Mouse (Mus musculus) thymus, postnatal 36 days (tissue): Measurements from ENCODE around the gene Klrb1a.
"Not testable (repeated sequence)": the region's sequence is repeated elsewhere in the genome, so short reads cannot be mapped to it uniquely, and the experiment has no call there.

Experiments
- DNase-seq, 2 experiments: peaks; one replicate each; pipeline ENCODE4 v3.0.0; 2022; ENCODE audit warnings: mixed read lengths in 2 of 2

The Klrb1a gene

DNA sequence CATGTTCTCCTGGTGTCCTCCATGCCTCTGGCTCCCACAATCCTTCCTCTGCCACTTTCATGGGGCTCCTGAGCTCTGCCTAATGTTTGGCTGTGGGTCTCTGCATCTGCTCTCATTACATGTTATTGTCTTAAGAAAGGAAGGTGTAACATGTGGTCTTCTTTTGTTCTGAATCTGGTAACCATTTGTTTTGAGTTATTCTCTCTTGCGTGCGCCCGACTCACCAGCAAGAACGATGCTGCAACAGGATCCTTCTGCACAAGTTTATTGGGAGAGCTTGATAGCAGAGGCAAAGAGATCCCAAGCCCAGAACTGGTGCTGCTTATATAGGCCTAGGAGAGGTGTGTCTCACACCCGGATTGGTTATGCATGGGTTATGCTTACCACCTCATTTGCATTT lies at the start of gene Klrb1a:
Gene Klrb1a, minus strand, starts transcription at position 101 of the 400 bp plus-strand sequence.
- DNase-seq, result not testable (repeated sequence)

DNA sequence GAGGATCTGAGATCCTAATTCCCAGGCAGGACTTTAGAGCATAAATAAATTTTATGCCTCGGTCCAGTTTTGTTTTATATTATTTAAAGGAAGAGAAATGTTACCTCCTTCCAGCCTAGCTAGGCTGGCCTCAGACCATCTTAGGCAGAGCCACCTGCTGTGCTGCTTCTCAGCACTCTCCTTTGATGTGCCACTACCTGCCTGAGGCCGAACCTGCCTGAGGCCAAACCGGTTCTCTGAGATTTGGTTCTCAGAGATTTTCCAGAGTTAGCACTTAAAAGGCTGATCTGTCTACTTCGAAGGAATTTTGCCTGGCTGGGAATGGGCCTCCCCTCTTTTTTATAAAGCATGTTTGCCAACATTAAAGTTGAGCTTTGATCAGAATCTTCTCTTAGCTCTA lies 46.6 kb upstream of the Klrb1a start:
- DNase-seq, result no peak

DNA sequence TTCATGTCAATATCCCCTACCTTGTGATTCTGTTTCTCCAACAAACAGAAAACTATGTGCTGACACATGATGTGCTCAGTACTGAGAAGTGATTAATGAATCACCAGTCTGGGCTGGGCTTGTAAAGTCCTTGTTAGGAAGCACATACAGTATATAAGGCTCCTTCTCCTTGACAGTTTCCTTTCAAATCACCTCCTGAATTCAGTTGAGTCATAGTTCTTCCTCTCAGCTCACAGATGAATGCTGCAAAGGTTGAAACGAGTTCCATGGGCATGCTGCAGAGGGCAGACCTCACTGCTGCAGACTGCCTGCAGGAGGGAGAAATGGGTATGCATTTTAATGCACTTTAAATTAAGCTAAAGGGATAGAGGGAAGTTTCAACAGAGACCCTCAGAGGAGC lies 38.9 kb upstream of the Klrb1a start, which contains the start of gene Clec2h:
Gene Clec2h, plus strand, starts transcription at position 180 of the 400 bp plus-strand sequence.
- DNase-seq, result no peak

DNA sequence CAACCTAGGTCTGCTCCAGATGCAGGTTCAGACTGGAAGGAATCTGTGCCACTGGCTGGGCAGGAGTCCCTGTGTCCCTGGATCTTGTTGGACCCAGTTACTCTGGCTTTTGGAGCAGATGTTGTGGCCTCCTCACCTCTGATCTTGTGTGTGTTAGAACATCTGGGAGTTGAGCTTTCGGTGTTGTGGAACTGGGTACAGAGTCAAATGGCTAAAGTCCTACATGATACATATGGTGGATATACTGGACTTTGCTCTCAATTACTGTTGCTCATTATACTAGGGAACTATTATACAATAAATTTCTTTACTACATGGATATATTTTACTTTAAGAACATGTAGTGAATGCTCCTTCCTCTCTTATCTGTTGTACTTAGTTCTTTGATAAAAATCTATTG lies 37.9 kb upstream of the Klrb1a start:
- DNase-seq, result no peak

DNA sequence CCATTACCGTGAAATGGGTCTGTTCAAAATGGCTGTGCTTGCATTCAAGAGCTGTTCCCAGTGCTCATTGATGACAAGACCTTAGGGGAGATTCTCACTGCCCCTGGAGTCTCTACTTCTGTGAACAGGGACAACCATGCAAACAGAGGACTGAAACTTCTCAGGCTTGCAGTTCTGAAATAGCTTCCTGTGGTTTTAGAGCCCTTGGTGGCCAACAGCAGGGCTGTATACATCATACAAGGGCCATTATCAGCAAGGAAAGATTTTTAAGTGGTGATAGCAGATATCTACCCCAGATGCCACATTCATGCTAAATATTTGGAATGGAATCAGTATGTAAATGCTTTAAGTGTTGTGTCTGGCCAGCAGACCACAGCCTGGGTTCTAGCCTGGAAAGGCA lies 29.6 kb upstream of the Klrb1a start:
- no peak for DNase-seq

DNA sequence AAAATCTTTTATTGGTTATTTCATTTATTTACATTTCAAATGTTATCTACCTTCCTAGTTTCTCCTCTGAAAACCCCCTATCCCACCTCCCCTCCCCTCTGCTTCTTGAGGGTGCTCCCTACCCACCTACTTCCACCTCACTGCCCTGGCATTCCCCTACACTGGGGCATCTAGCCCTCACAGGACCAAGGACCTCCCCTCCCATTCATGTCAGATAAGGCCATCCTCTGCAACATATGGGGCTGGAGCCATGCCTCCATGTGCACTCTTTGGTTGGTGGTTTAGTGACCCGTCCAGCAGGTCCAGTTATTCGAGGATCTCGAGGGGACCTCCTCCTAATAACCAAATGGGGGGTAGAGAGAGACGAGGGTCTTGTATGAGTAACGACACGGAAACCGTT lies 27.5 kb upstream of the Klrb1a start:
- not testable (repeated sequence) for DNase-seq

DNA sequence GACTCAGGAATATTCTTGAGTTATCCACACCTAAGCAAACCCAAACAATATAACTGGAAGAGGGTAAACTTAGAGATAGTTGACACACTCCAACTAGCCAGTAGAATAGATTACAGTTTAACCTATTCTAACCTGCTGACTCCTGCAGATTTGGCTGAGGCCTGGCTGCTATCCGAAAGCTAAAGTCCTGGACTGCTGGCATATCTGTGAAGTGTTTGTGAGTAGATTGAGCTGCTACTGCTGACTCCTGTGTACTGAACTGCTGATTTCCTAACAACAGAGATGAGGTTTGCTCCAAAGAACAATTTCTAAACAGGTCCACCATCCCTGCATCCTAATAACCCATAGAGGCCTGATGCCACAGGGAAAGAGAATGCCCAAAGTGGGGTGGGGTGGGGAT lies 26.9 kb upstream of the Klrb1a start:
- no peak for DNase-seq

DNA sequence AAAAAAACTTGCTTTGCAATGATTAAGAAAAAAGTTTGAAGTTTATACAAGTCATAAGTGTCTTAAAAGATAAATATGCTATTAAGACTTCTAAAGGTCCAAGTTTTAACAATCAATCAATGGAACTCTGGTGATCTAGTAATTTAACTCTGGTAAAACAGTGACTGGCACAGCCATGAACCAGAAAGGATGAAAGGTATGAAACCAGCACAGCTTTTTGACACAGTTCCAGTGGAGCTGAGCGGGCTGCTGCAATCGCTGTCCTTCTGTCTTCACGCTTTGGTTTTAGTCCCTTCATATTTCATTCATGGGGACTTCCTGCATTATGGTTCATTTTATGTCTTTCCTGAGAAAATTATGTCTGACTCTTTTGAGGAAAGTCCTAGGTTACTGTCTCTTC lies 26.3 kb upstream of the Klrb1a start:
- no peak for DNase-seq

DNA sequence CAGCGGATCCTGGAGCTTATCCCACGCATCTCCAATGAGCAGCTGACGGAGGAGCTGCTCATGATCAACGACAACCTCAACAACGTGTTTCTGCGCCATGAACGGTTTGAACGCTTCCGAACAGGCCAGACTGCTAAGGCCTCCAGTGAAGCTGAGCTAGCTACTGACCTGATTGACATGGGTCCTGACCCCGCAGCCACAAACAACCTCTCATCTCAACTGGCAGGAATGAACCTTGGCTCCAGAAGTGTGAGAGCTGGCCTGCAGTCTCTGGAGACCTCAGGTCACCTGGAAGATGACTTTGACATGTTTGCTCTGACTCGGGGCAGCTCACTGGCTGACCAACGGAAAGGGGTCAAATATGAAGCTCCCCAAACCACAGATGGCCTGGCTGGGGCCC lies 22.4 kb upstream of the Klrb1a start:
- not testable (repeated sequence) for DNase-seq

DNA sequence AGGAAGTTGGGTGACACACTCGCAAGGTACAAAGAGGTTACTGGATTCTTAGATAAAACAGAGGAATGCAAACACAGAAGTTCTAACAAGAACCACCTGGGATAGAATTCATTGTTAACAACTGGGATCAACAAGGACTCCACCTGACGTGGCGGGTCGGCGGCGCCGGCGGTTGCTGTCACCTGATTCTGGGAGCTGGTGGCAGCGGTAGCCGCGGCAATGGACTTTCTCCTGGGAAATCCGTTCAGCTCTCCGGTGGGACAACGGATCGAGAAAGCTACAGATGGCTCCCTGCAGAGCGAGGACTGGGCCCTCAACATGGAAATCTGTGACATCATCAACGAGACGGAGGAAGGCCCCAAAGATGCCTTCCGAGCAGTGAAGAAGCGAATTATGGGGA lies 21.4 kb upstream of the Klrb1a start:
- not testable (repeated sequence) for DNase-seq

DNA sequence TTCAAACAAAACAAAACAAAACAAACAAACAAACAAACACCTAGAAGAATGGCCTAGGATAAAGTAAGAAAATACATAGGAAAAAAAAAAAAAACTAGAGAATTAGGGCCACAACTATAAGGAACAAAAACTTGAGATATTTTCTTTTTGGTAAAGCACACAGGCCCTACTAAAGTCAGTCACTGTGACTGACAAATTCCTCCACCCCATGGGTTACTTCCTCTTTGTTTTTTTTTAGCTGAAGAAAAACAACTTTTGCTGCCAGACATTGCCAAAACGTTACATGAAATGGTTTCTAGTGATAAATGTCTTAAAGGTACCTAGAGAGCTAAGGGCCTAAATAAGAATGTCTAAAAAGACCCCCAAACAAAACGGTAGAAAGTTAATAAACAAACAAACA lies 20.7 kb upstream of the Klrb1a start:
- DNase-seq, result no peak

DNA sequence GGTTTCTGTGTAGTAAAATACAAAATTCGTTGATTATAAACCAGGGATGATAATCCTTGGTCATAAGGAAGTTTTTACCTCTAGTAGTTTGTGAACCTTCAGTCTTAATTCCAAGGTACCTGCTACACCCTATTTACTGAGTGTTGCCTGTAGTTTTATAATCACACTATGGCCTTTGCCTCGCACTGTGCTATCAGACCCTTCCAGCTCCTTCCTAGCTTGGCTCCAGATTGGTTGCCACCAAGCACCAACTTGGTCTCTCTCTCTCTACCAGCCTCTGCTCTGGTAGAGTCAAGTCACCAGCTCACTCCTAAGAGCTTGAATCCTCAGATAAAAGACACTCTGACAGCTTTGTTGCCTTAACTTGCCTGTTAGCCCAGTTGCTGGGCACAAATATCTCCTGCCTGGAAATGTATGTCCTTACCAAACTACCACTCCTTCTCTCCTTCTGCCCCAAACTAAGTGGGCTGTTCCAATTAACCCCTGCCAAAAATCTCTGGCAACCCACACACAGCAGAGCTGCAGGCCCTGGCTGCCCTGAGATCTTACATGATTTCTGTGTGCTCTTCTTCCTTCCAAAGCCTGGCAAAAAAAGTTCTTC lies 17.9 kb upstream of the Klrb1a start:
- DNase-seq, result no peak

DNA sequence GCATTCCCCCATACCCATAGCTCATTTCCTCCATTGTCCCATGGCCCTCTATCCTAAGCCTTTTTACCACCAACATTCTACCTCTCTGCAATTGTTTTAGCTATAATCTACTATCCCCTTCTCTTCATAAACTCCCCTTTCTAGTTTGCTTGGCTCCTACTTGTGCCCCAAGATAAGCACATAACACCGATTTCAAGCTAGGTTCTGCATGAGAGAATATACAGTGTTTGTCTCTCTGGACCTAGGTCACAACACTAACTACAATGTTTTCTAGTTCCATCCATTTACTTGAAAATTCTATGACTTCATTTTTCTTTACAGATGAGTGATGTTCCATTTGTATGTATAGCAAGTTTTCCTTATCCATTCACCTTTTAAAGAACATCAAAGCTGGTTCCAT lies 17.3 kb upstream of the Klrb1a start:
- DNase-seq, result no peak

DNA sequence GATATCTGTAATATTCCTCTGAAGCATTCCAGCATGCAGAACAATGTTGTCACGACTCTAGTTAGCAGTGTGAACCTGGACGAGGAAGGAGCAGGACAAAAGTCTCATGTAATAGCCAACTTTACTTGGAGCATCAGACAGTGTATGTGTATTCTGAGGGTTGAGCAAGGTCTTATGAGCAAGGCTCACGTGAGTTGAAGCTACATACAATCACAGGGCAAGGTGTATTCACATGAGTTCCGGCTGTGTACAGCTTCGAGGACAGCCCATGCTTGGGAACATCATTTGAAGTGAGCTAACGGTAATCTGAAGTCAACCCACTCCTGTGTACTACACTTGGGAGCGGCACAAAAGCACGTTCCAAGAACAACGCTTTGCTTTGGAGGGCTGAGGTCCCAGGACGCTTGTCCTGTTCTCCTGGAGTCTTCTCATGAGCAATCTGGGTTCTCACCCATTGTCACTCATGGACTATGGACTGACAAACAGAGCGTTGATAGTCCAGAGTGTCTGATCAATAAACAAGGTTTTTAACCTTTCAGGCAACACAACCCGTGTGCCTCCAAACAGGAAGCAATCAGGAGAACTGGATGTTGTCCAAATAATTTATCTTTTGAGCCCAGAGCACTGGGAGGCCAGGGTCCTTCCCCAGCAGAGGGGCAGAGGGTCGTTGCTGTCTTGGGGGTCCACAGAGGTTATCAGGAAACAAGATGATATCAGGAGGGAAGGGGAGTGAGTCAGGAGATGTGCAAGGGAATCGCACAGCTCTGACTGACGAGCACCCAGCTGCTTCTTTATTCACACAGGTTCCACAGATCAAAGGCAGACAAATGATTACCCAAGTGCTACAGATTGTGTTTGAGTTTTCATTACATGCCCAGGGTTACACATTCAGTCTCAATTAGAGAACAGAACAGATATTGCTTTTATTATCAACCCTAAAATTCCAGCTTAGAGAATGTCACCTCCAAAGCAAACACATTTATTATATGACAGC lies 7.9 kb upstream of the Klrb1a start:
- DNase-seq, result not testable (repeated sequence)

DNA sequence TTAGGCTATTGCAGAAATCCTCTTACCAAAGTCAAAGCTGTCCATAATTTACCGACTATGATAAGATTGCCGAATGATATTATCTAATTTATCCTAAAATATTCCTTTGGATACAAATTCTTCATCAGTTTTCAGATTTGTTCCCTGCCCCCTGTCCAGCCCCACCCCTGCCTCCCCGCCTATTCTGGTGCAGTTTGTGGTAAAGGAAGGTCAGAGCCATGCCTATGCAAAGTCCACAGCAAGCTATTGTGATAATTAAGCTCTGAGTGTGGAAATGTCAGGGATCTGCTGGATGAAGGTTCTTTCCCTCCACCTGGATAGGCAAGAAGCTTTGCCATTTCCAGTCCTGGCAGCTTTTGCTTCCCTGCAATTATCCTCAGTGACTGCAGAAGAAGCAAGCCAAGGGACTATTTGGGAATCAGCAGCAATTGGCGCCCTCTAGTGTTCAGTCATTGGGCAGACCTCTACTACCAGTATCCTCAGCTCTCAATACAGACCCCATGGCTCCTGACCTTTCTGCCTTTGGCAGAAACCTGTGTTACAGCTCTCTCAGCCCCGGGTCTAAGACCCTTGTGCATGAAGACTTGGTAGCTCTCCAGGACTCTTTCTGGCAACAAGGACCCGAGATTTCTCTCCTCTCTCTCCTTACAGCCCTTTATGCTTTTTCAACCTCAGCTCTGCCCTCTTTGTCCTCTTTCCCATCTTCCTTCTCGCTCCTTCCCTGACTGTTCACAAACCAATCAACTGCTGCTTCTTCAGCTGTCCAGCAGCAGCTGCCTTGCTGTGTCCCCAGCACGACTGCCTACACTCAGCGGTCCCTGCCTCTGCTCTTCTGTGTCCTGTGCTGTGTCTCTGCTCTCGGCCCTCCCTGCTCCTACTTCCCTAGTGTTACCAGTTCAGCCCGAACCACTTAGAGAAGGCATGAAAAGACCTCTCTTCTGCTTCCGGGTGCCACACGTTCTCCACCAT lies 6.7 kb upstream of the Klrb1a start:
- peak; percentile 7 to 12 for DNase-seq

DNA sequence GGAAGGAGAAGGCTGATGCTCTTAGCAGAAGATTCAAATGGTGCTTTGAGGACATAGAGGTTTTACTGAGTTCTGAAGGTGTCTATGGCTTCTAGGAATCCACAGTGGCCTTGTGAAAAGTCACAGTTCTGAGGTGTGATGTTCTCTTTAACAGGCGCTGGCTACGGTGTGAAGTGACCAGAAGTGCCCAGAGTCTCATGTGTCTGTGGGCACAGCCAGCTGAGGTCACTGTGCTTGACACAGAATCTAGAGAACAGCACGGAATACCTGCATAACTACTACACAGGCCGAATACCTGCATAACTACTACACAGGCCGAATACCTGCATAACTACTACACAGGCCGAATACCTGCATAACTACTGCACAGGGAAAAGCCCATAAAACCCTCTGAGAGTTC lies 1.9 kb upstream of the Klrb1a start:
- DNase-seq, result not testable (repeated sequence)

DNA sequence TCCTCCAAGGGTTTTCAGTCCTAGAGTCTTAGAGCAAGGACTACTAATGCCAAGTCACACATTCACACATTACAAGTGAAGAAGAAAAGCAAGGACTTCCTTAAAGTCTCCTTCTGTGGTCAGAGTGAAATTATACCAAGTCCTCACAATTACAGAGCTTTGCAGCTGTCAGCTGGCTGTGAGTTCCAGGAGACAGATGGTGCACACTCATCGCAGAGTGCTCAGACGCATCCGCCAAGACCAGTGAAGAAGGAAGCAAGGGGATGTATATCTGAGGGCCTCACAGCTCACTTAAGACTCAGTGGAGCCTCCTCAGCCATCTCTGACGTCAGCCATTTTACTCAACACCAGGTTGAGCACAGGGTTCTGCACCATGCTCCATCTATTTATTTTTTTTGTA lies 1.1 kb upstream of the Klrb1a start:
- DNase-seq, result no peak

DNA sequence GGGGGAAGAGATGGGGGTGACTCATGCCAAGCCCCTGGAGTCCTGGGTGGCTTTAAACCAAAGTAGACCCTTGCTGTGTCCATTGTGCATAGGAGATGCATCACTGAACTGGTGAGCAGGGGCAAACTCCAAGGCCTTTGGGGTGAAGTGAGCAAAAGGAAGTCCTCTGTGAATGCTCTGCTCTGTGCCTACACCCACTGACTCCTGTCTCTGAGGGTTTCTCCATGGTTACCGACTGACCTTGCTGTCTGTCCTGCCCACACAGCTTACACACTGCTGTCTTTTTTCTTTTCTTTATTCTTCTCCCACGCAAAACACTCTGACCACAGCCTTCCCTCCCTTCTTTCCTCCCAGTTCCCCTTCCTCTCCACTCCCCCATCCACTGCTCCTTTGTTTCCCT lies 600 bp downstream of the Klrb1a start:
- DNase-seq, result no peak

DNA sequence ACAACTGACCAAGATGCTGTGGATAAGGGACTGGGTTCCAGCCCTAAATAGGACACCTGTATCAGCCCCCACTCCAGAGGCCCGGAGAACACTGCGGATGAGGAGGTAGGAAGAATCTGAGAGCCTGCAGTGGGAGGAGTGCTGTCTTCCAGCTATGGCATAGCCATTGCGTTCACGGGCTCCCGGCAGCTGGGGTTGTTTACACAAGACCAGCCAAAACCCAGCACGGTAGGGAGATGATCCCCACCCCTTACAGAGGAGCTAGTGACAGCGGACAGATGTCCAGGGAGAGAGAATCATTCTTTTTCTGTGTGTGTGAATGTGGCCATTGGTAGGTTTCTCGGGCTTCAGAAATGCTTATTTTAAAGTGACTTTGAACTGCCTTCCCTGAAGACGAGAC lies 17.0 kb downstream of the Klrb1a start:
- no peak for DNase-seq

DNA sequence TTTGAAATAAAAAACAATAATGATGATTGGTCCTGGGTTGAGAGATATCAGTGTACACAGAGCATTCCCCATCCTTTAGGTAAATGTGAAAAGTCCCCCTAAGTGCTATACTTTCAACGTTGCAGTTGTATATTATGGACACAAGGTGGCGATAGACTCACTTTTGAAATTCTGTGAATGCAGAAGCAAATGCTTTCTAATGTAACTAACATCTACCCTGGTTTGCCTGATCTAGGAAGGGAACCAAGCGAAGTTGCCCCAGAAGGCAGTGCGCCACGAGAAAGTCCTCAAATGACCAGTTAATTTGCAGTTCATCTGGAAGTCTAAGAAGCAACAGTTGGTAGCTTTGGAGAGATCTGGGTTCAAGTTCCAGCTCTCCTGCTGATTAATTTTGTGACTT lies 18.8 kb downstream of the Klrb1a start:
- no peak for DNase-seq

DNA sequence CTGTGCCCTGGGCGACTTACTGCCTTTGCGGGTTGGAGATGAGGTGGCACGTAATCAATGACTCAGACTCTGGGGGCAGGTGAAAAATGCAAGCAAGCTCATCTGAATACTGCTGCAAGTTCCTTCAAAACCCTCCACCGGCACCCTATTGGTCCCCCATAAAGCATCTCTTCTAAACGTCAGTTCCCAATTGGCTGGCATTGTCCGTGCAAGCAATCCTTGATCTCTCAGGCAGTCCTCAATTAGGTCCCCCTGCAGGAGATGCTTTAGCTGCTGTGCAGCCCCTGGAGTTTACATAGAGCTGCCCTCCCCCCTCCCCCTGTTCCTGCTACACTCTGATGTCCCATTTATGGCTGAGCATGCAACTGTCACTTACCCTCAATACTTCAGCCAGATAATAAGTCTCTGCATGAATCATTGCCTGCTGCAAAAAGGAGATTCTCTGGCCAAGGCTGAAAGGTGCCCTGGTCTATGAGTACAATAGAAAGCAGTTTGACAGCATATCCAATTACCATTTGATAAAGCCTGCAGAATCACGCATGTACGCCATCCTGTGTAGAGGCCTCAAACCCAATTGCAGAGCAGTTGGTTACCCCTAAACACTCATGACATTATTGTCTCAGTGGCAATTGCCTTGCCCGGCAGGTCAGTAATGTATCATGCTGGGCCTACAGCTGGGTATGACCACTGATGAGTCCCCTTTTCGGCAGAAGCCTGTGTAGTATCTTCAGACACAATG lies 20.7 kb downstream of the Klrb1a start:
- no peak for DNase-seq

DNA sequence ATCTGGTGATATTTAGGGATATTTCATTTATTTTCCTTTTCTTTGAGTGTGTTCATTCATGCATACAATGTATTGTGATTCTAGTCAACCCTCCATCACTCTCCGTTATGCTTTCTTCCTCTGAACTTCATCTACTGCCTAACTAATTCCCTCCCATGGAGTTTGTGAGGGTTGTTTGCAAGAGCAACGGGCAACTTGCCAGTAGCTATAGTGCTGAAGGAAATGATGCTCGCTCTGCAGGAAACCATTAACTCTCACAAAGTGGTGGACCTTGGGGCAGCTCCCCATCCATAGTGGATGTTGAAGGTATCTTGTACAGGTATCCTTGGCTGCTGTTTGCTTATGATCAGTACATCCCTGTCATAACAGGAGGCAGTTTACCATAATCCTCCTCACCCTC lies 21.3 kb downstream of the Klrb1a start:
- DNase-seq, result no peak
